Mouse (Mus musculus): ENCODE results near the gene Baz1a. TPM values are rescaled to one million over a fixed set of nuclear protein-coding genes. Genes with fewer than 3 reads are reported as not detected.

Baz1a gene
- polyA plus RNA-seq, 1 experiment from 2014 or later = 26.8 TPM

GRCm38 (mm10) chr12:55053267-55053666 lies 39.1 kb upstream of the Baz1a start:
- H3K27me3 ChIP-seq (ENCODE audit: control insufficient read depth, insufficient read depth, low read depth, low read length) = no peaks in the 10 kb centered on the region
- ATAC-seq (ENCODE audit: low read depth) = peak; percentile 69
- H3K4me3 ChIP-seq (ENCODE audit: low read depth, low read length) = no peak overlapping the region
- peaks cover 41% of the 10 kb centered on the region for H3K4me1 ChIP-seq (ENCODE audit: control insufficient read depth, low read depth, low read length)
- H3K9me3 ChIP-seq (replicated peaks; ENCODE audit: control insufficient read depth, low read length) = no peaks in the 10 kb centered on the region
- H3K4me2 ChIP-seq (ENCODE audit: low read depth, low read length) = no peak overlapping the region
- peak overlapping the region; percentile 93 for H3K27ac ChIP-seq (ENCODE audit: low read length)
- no peak overlapping the region for H3K9ac ChIP-seq (ENCODE audit: low read depth, low read length)
- peaks cover 3% of the 10 kb centered on the region; the same call in 1 of the 2 replicates for H3K36me3 ChIP-seq (ENCODE audit: control insufficient read depth, insufficient read depth)
- 22% methylated on average over 7 of the region's 7 CpGs for WGBS (ENCODE audit: insufficient replicate concordance)

GRCm38 (mm10) chr12:55051210-55052173 lies 37.3 kb upstream of the Baz1a start:
- Histone ChIP-seq H3K27me3 (ENCODE audit: control insufficient read depth, insufficient read depth, low read depth, low read length) (no peaks in the 10 kb centered on the region), H3K9me3 (replicated peaks; ENCODE audit: control insufficient read depth, low read length) (no peaks in the 10 kb centered on the region), H3K9ac (ENCODE audit: low read depth, low read length) (peak overlapping the region; percentile 58), H3K4me3 (ENCODE audit: low read depth, low read length) (peak overlapping the region; percentile 18), H3K4me2 (ENCODE audit: low read depth, low read length) (peak overlapping the region; percentile 39), H3K36me3 (ENCODE audit: control insufficient read depth, insufficient read depth) (peaks cover 10% of the 10 kb centered on the region), H3K27ac (ENCODE audit: low read length) (peak overlapping the region; percentile 93), H3K4me1 (ENCODE audit: control insufficient read depth, low read depth, low read length) (peaks cover 40% of the 10 kb centered on the region)
- WGBS (ENCODE audit: insufficient replicate concordance) = 32% methylated on average over 8 of the region's 8 CpGs
- ATAC-seq (ENCODE audit: low read depth) = peak; percentile 95

GRCm38 (mm10) chr12:55049731-55050353 lies 35.7 kb upstream of the Baz1a start:
- Histone ChIP-seq H3K9ac (ENCODE audit: low read depth, low read length) (no peak overlapping the region; the same call in 1 of the 2 replicates), H3K27me3 (ENCODE audit: control insufficient read depth, insufficient read depth, low read depth, low read length) (no peaks in the 10 kb centered on the region), H3K4me3 (ENCODE audit: low read depth, low read length) (no peak overlapping the region), H3K4me2 (ENCODE audit: low read depth, low read length) (no peak overlapping the region), H3K4me1 (ENCODE audit: control insufficient read depth, low read depth, low read length) (peaks cover 36% of the 10 kb centered on the region), H3K36me3 (ENCODE audit: control insufficient read depth, insufficient read depth) (peaks cover 16% of the 10 kb centered on the region), H3K9me3 (replicated peaks; ENCODE audit: control insufficient read depth, low read length) (no peaks in the 10 kb centered on the region), H3K27ac (ENCODE audit: low read length) (peak overlapping the region; percentile 93)
- ATAC-seq (ENCODE audit: low read depth) = no peak
- 85% methylated on average over 8 of the region's 8 CpGs for WGBS (ENCODE audit: insufficient replicate concordance)

- Histone ChIP-seq H3K27me3 (ENCODE audit: control insufficient read depth, insufficient read depth, low read depth, low read length) (no peaks in the 10 kb centered on the region), H3K9ac (ENCODE audit: low read depth, low read length) (no peak overlapping the region), H3K4me3 (ENCODE audit: low read depth, low read length) (no peak overlapping the region), H3K36me3 (ENCODE audit: control insufficient read depth, insufficient read depth) (peaks cover 8% of the 10 kb centered on the region; the same call in 1 of the 2 replicates), H3K4me1 (ENCODE audit: control insufficient read depth, low read depth, low read length) (no peaks in the 10 kb centered on the region), H3K4me2 (ENCODE audit: low read depth, low read length) (no peak overlapping the region), H3K9me3 (replicated peaks; ENCODE audit: control insufficient read depth, low read length) (no peaks in the 10 kb centered on the region), H3K27ac (ENCODE audit: low read length) (no peak overlapping the region)
- ATAC-seq (ENCODE audit: low read depth) = no peak
- WGBS (ENCODE audit: insufficient replicate concordance) = 60% methylated on average over 15 of the region's 15 CpGs
Observed at GRCm38 (mm10) chr12:55041011-55041410, 26.9 kb upstream of the Baz1a start.

GRCm38 (mm10) chr12:55027088-55027487 lies 12.9 kb upstream of the Baz1a start:
- Histone ChIP-seq H3K27me3 (ENCODE audit: control insufficient read depth, insufficient read depth, low read depth, low read length) (no peaks in the 10 kb centered on the region), H3K36me3 (ENCODE audit: control insufficient read depth, insufficient read depth) (no peaks in the 10 kb centered on the region), H3K4me1 (ENCODE audit: control insufficient read depth, low read depth, low read length) (no peaks in the 10 kb centered on the region), H3K9me3 (replicated peaks; ENCODE audit: control insufficient read depth, low read length) (no peaks in the 10 kb centered on the region), H3K9ac (ENCODE audit: low read depth, low read length) (no peak overlapping the region), H3K4me3 (ENCODE audit: low read depth, low read length) (no peak overlapping the region), H3K4me2 (ENCODE audit: low read depth, low read length) (no peak overlapping the region), H3K27ac (ENCODE audit: low read length) (no peak overlapping the region)
- ATAC-seq (ENCODE audit: low read depth) = no peak
- WGBS (ENCODE audit: insufficient replicate concordance) = 31% methylated on average over 3 of the region's 3 CpGs

- no peak for ATAC-seq (ENCODE audit: low read depth)
- H3K4me1 ChIP-seq (ENCODE audit: control insufficient read depth, low read depth, low read length) = no peaks in the 10 kb centered on the region
- H3K27me3 ChIP-seq (ENCODE audit: control insufficient read depth, insufficient read depth, low read depth, low read length) = no peaks in the 10 kb centered on the region
- H3K9ac ChIP-seq (ENCODE audit: low read depth, low read length) = no peak overlapping the region
- no peak overlapping the region for H3K4me3 ChIP-seq (ENCODE audit: low read depth, low read length)
- WGBS (ENCODE audit: insufficient replicate concordance) = 39% methylated on average over 2 of the region's 2 CpGs
- H3K27ac ChIP-seq (ENCODE audit: low read length) = no peak overlapping the region
- H3K4me2 ChIP-seq (ENCODE audit: low read depth, low read length) = no peak overlapping the region
- H3K9me3 ChIP-seq (replicated peaks; ENCODE audit: control insufficient read depth, low read length) = no peaks in the 10 kb centered on the region
- H3K36me3 ChIP-seq (ENCODE audit: control insufficient read depth, insufficient read depth) = no peaks in the 10 kb centered on the region
Observed at GRCm38 (mm10) chr12:55023284-55023683, 9.1 kb upstream of the Baz1a start.

- 47% methylated on average over 7 of the region's 7 CpGs for WGBS (ENCODE audit: insufficient replicate concordance)
- H3K9ac ChIP-seq (ENCODE audit: low read depth, low read length) = no peak overlapping the region
- no peaks in the 10 kb centered on the region for H3K9me3 ChIP-seq (replicated peaks; ENCODE audit: control insufficient read depth, low read length)
- no peak overlapping the region for H3K4me2 ChIP-seq (ENCODE audit: low read depth, low read length)
- no peaks in the 10 kb centered on the region for H3K4me1 ChIP-seq (ENCODE audit: control insufficient read depth, low read depth, low read length)
- H3K27ac ChIP-seq (ENCODE audit: low read length) = peak overlapping the region; percentile 65
- no peak for ATAC-seq (ENCODE audit: low read depth)
- H3K27me3 ChIP-seq (ENCODE audit: control insufficient read depth, insufficient read depth, low read depth, low read length) = no peaks in the 10 kb centered on the region
- no peaks in the 10 kb centered on the region for H3K36me3 ChIP-seq (ENCODE audit: control insufficient read depth, insufficient read depth)
- no peak overlapping the region for H3K4me3 ChIP-seq (ENCODE audit: low read depth, low read length)
Observed at GRCm38 (mm10) chr12:55019421-55019877, 5.3 kb upstream of the Baz1a start.

- no peak for ATAC-seq (ENCODE audit: low read depth)
- Histone ChIP-seq H3K9me3 (replicated peaks; ENCODE audit: control insufficient read depth, low read length) (no peaks in the 10 kb centered on the region), H3K4me3 (ENCODE audit: low read depth, low read length) (no peak overlapping the region), H3K4me2 (ENCODE audit: low read depth, low read length) (no peak overlapping the region), H3K4me1 (ENCODE audit: control insufficient read depth, low read depth, low read length) (no peaks in the 10 kb centered on the region), H3K27me3 (ENCODE audit: control insufficient read depth, insufficient read depth, low read depth, low read length) (no peaks in the 10 kb centered on the region), H3K9ac (ENCODE audit: low read depth, low read length) (no peak overlapping the region), H3K27ac (ENCODE audit: low read length) (no peak overlapping the region), H3K36me3 (ENCODE audit: control insufficient read depth, insufficient read depth) (no peaks in the 10 kb centered on the region)
- WGBS (ENCODE audit: insufficient replicate concordance) = 60% methylated on average over 9 of the region's 9 CpGs
Observed at GRCm38 (mm10) chr12:55017119-55017721, 3.1 kb upstream of the Baz1a start.
